Mouse (Mus musculus): ENCODE results near the gene Hsd17b14. TPM values are rescaled to one million over a fixed set of nuclear protein-coding genes. Genes with fewer than 3 reads are reported as not detected.

Hsd17b14 gene
- polyA plus RNA-seq, 1 experiment: 1.3 TPM

GRCm38 (mm10) chr7:45518618-45519017 is 36.1 kb upstream of the Hsd17b14 start:
- H3K4me1 ChIP-seq (ENCODE audit: control insufficient read depth, insufficient read depth, low read length): peaks cover 6% of the 10 kb centered on the region; the same call in 1 of the 2 replicates
- DNase-seq: no peak
- no peak overlapping the region for H3K4me3 ChIP-seq (replicated peaks; ENCODE audit: insufficient read depth, low read depth, low read length)
- 93% methylated on average over 16 of the region's 16 CpGs for WGBS
- H3K27me3 ChIP-seq (ENCODE audit: control insufficient read depth, insufficient read depth, low read length): no peaks in the 10 kb centered on the region
- H3K27ac ChIP-seq (ENCODE audit: insufficient read depth, low read length): no peak overlapping the region
- TF ChIP-seq CTCF (IDR thresholded peaks at IDR 0.05; ENCODE audit: borderline replicate concordance, insufficient read depth, low read depth, low read length): no peak
- TF ChIP-seq POLR2A (IDR thresholded peaks at IDR 0.05; ENCODE audit: borderline replicate concordance, insufficient read depth, low read length): no peak

- DNase-seq: no peak
- no peaks in the 10 kb centered on the region for H3K27me3 ChIP-seq (ENCODE audit: control insufficient read depth, insufficient read depth, low read length)
- H3K27ac ChIP-seq (ENCODE audit: insufficient read depth, low read length): no peak overlapping the region
- peaks cover 13% of the 10 kb centered on the region for H3K4me1 ChIP-seq (ENCODE audit: control insufficient read depth, insufficient read depth, low read length)
- TF ChIP-seq POLR2A (IDR thresholded peaks at IDR 0.05; ENCODE audit: borderline replicate concordance, insufficient read depth, low read length) (no peak), CTCF (IDR thresholded peaks at IDR 0.05; ENCODE audit: borderline replicate concordance, insufficient read depth, low read depth, low read length) (no peak)
- no peak overlapping the region for H3K4me3 ChIP-seq (replicated peaks; ENCODE audit: insufficient read depth, low read depth, low read length)
- 70% methylated on average over 8 of the region's 8 CpGs for WGBS
Observed at GRCm38 (mm10) chr7:45519345-45520120, 35.2 kb upstream of the Hsd17b14 start.

- H3K4me1 ChIP-seq (ENCODE audit: control insufficient read depth, insufficient read depth, low read length): peaks cover 13% of the 10 kb centered on the region
- no peak for DNase-seq
- no peak overlapping the region for H3K4me3 ChIP-seq (replicated peaks; ENCODE audit: insufficient read depth, low read depth, low read length)
- WGBS: 90% methylated on average over 7 of the region's 7 CpGs
- H3K27ac ChIP-seq (ENCODE audit: insufficient read depth, low read length): no peak overlapping the region
- no peak for TF ChIP-seq POLR2A (IDR thresholded peaks at IDR 0.05; ENCODE audit: borderline replicate concordance, insufficient read depth, low read length)
- no peaks in the 10 kb centered on the region for H3K27me3 ChIP-seq (ENCODE audit: control insufficient read depth, insufficient read depth, low read length)
Observed at GRCm38 (mm10) chr7:45520605-45521004, 34.1 kb upstream of the Hsd17b14 start.

- under 1% methylated on average over 28 of the region's 28 CpGs for WGBS
- peaks cover 13% of the 10 kb centered on the region for H3K4me1 ChIP-seq (ENCODE audit: control insufficient read depth, insufficient read depth, low read length)
- DNase-seq: peak; percentile 86
- H3K27me3 ChIP-seq (ENCODE audit: control insufficient read depth, insufficient read depth, low read length): no peaks in the 10 kb centered on the region
- H3K4me3 ChIP-seq (replicated peaks; ENCODE audit: insufficient read depth, low read depth, low read length): peak overlapping the region; percentile 84
- TF ChIP-seq CTCF (IDR thresholded peaks at IDR 0.05; ENCODE audit: borderline replicate concordance, insufficient read depth, low read depth, low read length): peak; percentile 10; the same call in 1 of the 2 replicates
- peak; percentile 57; the same call in 1 of the 2 replicates for TF ChIP-seq POLR2A (IDR thresholded peaks at IDR 0.05; ENCODE audit: borderline replicate concordance, insufficient read depth, low read length)
- peak overlapping the region; percentile 67 for H3K27ac ChIP-seq (ENCODE audit: insufficient read depth, low read length)
Observed at GRCm38 (mm10) chr7:45521728-45522184, 32.9 kb upstream of the Hsd17b14 start.

GRCm38 (mm10) chr7:45522194-45522752 is 32.4 kb upstream of the Hsd17b14 start:
- H3K27ac ChIP-seq (ENCODE audit: insufficient read depth, low read length): no peak overlapping the region
- no peak for TF ChIP-seq POLR2A (IDR thresholded peaks at IDR 0.05; ENCODE audit: borderline replicate concordance, insufficient read depth, low read length)
- no peak for TF ChIP-seq CTCF (IDR thresholded peaks at IDR 0.05; ENCODE audit: borderline replicate concordance, insufficient read depth, low read depth, low read length)
- H3K4me3 ChIP-seq (replicated peaks; ENCODE audit: insufficient read depth, low read depth, low read length): peak overlapping the region; percentile 84
- 52% methylated on average over 16 of the region's 16 CpGs for WGBS
- no peak for DNase-seq
- H3K4me1 ChIP-seq (ENCODE audit: control insufficient read depth, insufficient read depth, low read length): peaks cover 13% of the 10 kb centered on the region
- H3K27me3 ChIP-seq (ENCODE audit: control insufficient read depth, insufficient read depth, low read length): no peaks in the 10 kb centered on the region

GRCm38 (mm10) chr7:45522957-45523676 is 31.6 kb upstream of the Hsd17b14 start:
- TF ChIP-seq CTCF (IDR thresholded peaks at IDR 0.05; ENCODE audit: borderline replicate concordance, insufficient read depth, low read depth, low read length): no peak
- no peak for TF ChIP-seq POLR2A (IDR thresholded peaks at IDR 0.05; ENCODE audit: borderline replicate concordance, insufficient read depth, low read length)
- 75% methylated on average over 18 of the region's 18 CpGs for WGBS
- peaks cover 13% of the 10 kb centered on the region for H3K4me1 ChIP-seq (ENCODE audit: control insufficient read depth, insufficient read depth, low read length)
- peak in 1 of 2 experiments; percentile 37 for DNase-seq
- no peak overlapping the region for H3K27ac ChIP-seq (ENCODE audit: insufficient read depth, low read length)
- H3K4me3 ChIP-seq (replicated peaks; ENCODE audit: insufficient read depth, low read depth, low read length): no peak overlapping the region
- no peaks in the 10 kb centered on the region for H3K27me3 ChIP-seq (ENCODE audit: control insufficient read depth, insufficient read depth, low read length)

GRCm38 (mm10) chr7:45523678-45524170 is 31.0 kb upstream of the Hsd17b14 start:
- H3K4me3 ChIP-seq (replicated peaks; ENCODE audit: insufficient read depth, low read depth, low read length): peak overlapping the region; percentile 19
- H3K27ac ChIP-seq (ENCODE audit: insufficient read depth, low read length): no peak overlapping the region
- peaks cover 13% of the 10 kb centered on the region for H3K4me1 ChIP-seq (ENCODE audit: control insufficient read depth, insufficient read depth, low read length)
- TF ChIP-seq POLR2A (IDR thresholded peaks at IDR 0.05; ENCODE audit: borderline replicate concordance, insufficient read depth, low read length) (no peak), CTCF (IDR thresholded peaks at IDR 0.05; ENCODE audit: borderline replicate concordance, insufficient read depth, low read depth, low read length) (no peak)
- H3K27me3 ChIP-seq (ENCODE audit: control insufficient read depth, insufficient read depth, low read length): no peaks in the 10 kb centered on the region
- WGBS: 81% methylated on average over 13 of the region's 13 CpGs
- peak in 1 of 2 experiments; percentile 12 for DNase-seq

All from cerebellum, adult 2 months (tissue).